Mouse (Mus musculus) bone marrow, adult 2 months (tissue): ENCODE data around the gene Pde3a.

Experiments
- CTCF ChIP-seq: fragments of 200-500 bp; IDR thresholded peaks from 2 replicates; pipeline ENCODE4 v1.5.1; 2011; ENCODE audit warnings: low read length, control low read depth; ENCODE audit not compliant: control insufficient read depth, insufficient read depth
- POLR2A ChIP-seq: fragments of 200-500 bp; IDR thresholded peaks from 2 replicates; pipeline ENCODE4 v1.6.1; 2011; ENCODE audit warnings: low read depth, mild to moderate bottlenecking, control low read depth, low read length, borderline replicate concordance; ENCODE audit not compliant: control insufficient read depth

GRCm38 (mm10) chr6:141380927-141381326 is 131.9 kb downstream of the Pde3a start:
- TF ChIP-seq POLR2A = no peak
- no peak for TF ChIP-seq CTCF
